Mouse (Mus musculus): ENCODE data around the gene Dglucy.

DNA sequence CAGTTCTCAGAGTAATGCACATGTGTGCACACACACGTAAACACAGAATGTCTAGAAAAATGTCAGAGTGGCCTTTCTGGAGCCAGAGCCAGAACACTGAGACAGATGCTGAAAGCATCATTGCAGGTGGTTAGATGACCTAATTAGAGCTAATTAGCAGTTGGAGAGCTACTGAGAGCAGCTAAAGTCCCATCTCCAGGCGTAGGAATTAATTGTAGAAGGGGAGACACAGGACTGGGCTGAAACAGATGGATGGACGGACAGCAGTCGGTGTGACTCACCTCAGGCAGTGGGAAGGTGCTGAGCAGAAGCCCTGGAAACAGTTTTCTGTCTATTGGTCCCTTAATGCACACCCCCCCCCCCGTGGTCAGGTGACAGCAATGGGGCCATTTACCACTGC is 43.7 kb upstream of the Dglucy start:
- TF ChIP-seq CTCF (IDR thresholded peaks at IDR 0.05; ENCODE audit: low read depth, low read length) (no peak), EP300 (IDR thresholded peaks at IDR 0.05; ENCODE audit: insufficient read depth, low read depth, low read length) (no peak)

All from ES-Bruce4 (cell line).